Comparison of ENCODE assay signal across 8 mouse cellular contexts in the genomic region with DNA sequence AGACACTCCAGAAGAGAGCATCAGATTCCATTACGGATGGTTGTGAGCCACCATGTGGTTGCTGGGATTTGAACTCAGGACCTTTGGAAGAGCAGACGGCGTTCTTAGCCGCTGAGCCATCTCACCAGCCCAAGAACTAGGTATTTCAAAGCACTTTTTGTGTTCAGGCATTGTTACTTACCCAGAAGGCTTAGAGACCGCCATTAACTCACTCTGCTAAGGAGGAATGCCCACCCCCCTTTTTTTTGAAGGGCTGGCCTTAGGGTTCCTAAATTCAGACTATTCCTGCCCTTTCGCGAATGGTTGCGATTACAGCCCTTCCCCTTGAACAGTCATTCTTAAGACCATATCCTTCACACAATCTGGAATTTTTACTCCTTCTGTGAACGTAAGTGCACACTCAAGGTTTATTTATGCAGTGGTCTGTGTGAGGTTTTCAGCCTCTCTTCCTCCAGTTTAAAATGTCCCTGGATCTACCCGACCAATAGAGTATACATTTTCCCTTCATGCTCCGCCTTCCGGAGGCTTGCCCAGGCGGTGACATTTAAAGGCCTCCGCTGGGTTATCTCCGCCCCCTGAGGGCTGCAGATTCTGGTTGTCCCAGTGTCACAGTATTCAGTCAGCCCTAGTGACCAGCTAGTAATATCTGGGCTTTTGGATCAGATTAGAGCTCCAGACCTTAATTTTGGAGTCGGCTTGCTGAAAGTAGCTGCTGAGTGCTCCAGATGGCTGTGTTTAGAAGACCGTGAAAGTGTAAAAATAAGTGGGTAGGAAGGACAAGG. TPM values are rescaled to one million over a fixed set of nuclear protein-coding genes. Genes with fewer than 3 reads are reported as not detected.
DNase-seq lines count a peak whose midpoint lies in the region; ATAC-seq and TF ChIP-seq lines count a peak whose summit lies in the region.

No protein-coding gene starts in this region.

- H3K27me3 ChIP-seq in MEL (ENCODE audit: control insufficient read depth in 1 of 2, insufficient read depth in 2 of 2, low read length in 2 of 2) = no peaks in the 10 kb centered on the region
- H3K27me3 ChIP-seq in forebrain, embryonic 12.5 days = no peaks in the 10 kb centered on the region

- peaks cover 43% of the 10 kb centered on the region for H3K79me2 ChIP-seq in MEL (ENCODE audit: control insufficient read depth, insufficient read depth, low read length, poor library complexity)

- TF ChIP-seq RAD21 in MEL (IDR thresholded peaks at IDR 0.05; ENCODE audit: low read depth, low read length) = no peak

- H3K9me3 ChIP-seq in MEL (replicated peaks; ENCODE audit: insufficient read depth, low read length) = no peaks in the 10 kb centered on the region
- no peaks in the 10 kb centered on the region for H3K9me3 ChIP-seq in forebrain, embryonic 12.5 days

- intact Hi-C loops in heart, postnatal 25 days (cut with DNase I) = loop anchor here (5.0 kb wide), 1 partner anchor 143 kb away; no protein-coding TSS in a partner anchor

- no peak for TF ChIP-seq EP300 in MEL (IDR thresholded peaks at IDR 0.05; ENCODE audit: low read depth in 1 of 2, low read length in 2 of 2)

- H3K4me3 ChIP-seq in MEL (ENCODE audit: control insufficient read depth in 1 of 2, insufficient read depth in 1 of 2, low read depth in 2 of 2, low read length in 2 of 2) = peak overlapping the region; percentile 61 to 65
- H3K4me3 ChIP-seq in forebrain, embryonic 12.5 days (replicated peaks) = peak overlapping the region; percentile 95

- peak; percentile 92 for DNase-seq in MEL (ENCODE audit: low read depth, low spot score)
- peak; percentile 90 for DNase-seq in c-Kit-positive CD71-positive TER-119-negative erythroid progenitor cells, embryonic 14.5 days (ENCODE audit: low read depth)
- DNase-seq in heart, postnatal 25 days (ENCODE audit: low spot score) = peak; percentile 64
- peak; percentile 48 to 59 for DNase-seq in layer of hippocampus, adult 8-10 months (ENCODE audit: low spot score in 2 of 2)
- peak; percentile 73 for DNase-seq in lung, postnatal 14 days
- peak; percentile 70 for DNase-seq in right cerebral cortex, adult 18-20 months
- DNase-seq in urinary bladder, postnatal 25 days (ENCODE audit: low spot score) = peak; percentile 58

- 4% methylated on average over 17 of the region's 17 CpGs for WGBS in forebrain, embryonic 12.5 days

- peaks cover 7 to 14% of the 10 kb centered on the region in 2 experiments for H3K4me1 ChIP-seq in MEL (ENCODE audit: control insufficient read depth in 1 of 2, insufficient read depth in 2 of 2, low read length in 2 of 2)
- peaks cover 33% of the 10 kb centered on the region for H3K4me1 ChIP-seq in forebrain, embryonic 12.5 days

- no peak for TF ChIP-seq CTCF in MEL (IDR thresholded peaks at IDR 0.05 in 2 of 3, conservative IDR thresholded peaks at IDR 0.05 in 1 of 3; ENCODE audit: control insufficient read depth in 1 of 3, insufficient read depth in 1 of 3, low read depth in 2 of 3, low read length in 3 of 3, poor library complexity in 1 of 3, severe bottlenecking in 1 of 3)

- peaks cover 0 to 14% of the 10 kb centered on the region in 2 experiments; a peak in 3 of 4 replicates for H3K36me3 ChIP-seq in MEL (ENCODE audit: control insufficient read depth in 1 of 2, insufficient read depth in 2 of 2, low read length in 2 of 2)
- no peaks in the 10 kb centered on the region for H3K36me3 ChIP-seq in forebrain, embryonic 12.5 days (replicated peaks)

- TF ChIP-seq POLR2A in MEL (IDR thresholded peaks at IDR 0.05; ENCODE audit: control insufficient read depth in 1 of 2, insufficient read depth in 1 of 2, low read depth in 1 of 2, low read length in 2 of 2, poor library complexity in 1 of 2) = no peak; a peak in 1 of 4 replicates

- peak overlapping the region; percentile 71 for H3K27ac ChIP-seq in MEL (ENCODE audit: control insufficient read depth, low read depth, low read length)
- H3K27ac ChIP-seq in forebrain, embryonic 12.5 days = peak overlapping the region; percentile 99

- peak overlapping the region; percentile 67 for H3K9ac ChIP-seq in MEL (ENCODE audit: control insufficient read depth, low read depth, low read length, poor library complexity, severe bottlenecking)
- peak overlapping the region; percentile 72 for H3K9ac ChIP-seq in forebrain, embryonic 12.5 days

- H3K4me2 ChIP-seq in forebrain, embryonic 12.5 days = peak overlapping the region; percentile 77

- no peak for ATAC-seq in forebrain, embryonic 12.5 days (ENCODE audit: low FRiP score)

TF ChIP-seq in MEL, 35 proteins besides CTCF, POLR2A, EP300 and RAD21:
- no peak for TF ChIP-seq BHLHE40 (IDR thresholded peaks at IDR 0.05; ENCODE audit: borderline replicate concordance, low read depth, low read length)
- no peak for TF ChIP-seq TAL1 (IDR thresholded peaks at IDR 0.05; ENCODE audit: low read length)
- TF ChIP-seq SIN3A (IDR thresholded peaks at IDR 0.05; ENCODE audit: low read length) = peak; percentile 91; the same call in 1 of the 2 replicates
- no peak for TF ChIP-seq POLR2AphosphoS2 (IDR thresholded peaks at IDR 0.05; ENCODE audit: low read length)
- TF ChIP-seq USF2 (IDR thresholded peaks at IDR 0.05; ENCODE audit: borderline replicate concordance in 1 of 2, insufficient read depth in 1 of 2, low read depth in 1 of 2, low read length in 2 of 2) = no peak
- TF ChIP-seq ELF1 (IDR thresholded peaks at IDR 0.05; ENCODE audit: low read depth, low read length) = 0 out of 2 replicates have a peak, but pooled peaks have one; percentile 42
- no peak for TF ChIP-seq ZNF384 (IDR thresholded peaks at IDR 0.05; ENCODE audit: low read depth, low read length)
- TF ChIP-seq CHD1 (IDR thresholded peaks at IDR 0.05; ENCODE audit: low read depth, low read length) = 0 out of 2 replicates have a peak, but pooled peaks have one; percentile 77
- TF ChIP-seq E2F4 (IDR thresholded peaks at IDR 0.05; ENCODE audit: borderline replicate concordance, low read depth, low read length) = no peak
- no peak for TF ChIP-seq NELFE (IDR thresholded peaks at IDR 0.05; ENCODE audit: low read depth, low read length)
- TF ChIP-seq NRF1 (IDR thresholded peaks at IDR 0.05; ENCODE audit: insufficient read depth, low read depth, low read length, poor library complexity, severe bottlenecking) = no peak
- TF ChIP-seq TBP (IDR thresholded peaks at IDR 0.05; ENCODE audit: low read depth, low read length) = peak; percentile 91
- no peak for TF ChIP-seq GABPA (IDR thresholded peaks at IDR 0.05; ENCODE audit: low read depth, low read length)
- no peak for TF ChIP-seq MAFK (IDR thresholded peaks at IDR 0.05; ENCODE audit: borderline replicate concordance, low read depth, low read length)
- TF ChIP-seq KAT2A (conservative IDR thresholded peaks at IDR 0.05; ENCODE audit: low read depth, low read length) = no peak
- TF ChIP-seq ZMIZ1 (IDR thresholded peaks at IDR 0.05; ENCODE audit: low read depth, low read length) = no peak; the same call in 1 of the 2 replicates
- TF ChIP-seq JUND (IDR thresholded peaks at IDR 0.05; ENCODE audit: low read depth, low read length) = no peak
- peak; percentile 52 for TF ChIP-seq MAX (IDR thresholded peaks at IDR 0.05; ENCODE audit: low read length)
- TF ChIP-seq POLR2AphosphoS5 (IDR thresholded peaks at IDR 0.05; ENCODE audit: borderline replicate concordance, low read depth, low read length) = no peak
- no peak for TF ChIP-seq MEF2A (IDR thresholded peaks at IDR 0.05; ENCODE audit: extremely low read depth, insufficient replicate concordance, low read depth, low read length, poor library complexity, severe bottlenecking)
- no peak for TF ChIP-seq MAZ (IDR thresholded peaks at IDR 0.05; ENCODE audit: low read depth, low read length)
- no peak for TF ChIP-seq CHD2 (IDR thresholded peaks at IDR 0.05; ENCODE audit: low read length)
- no peak for TF ChIP-seq ZC3H11A (IDR thresholded peaks at IDR 0.05; ENCODE audit: low read depth, low read length)
- 0 out of 2 replicates have a peak, but pooled peaks have one; percentile 31 for TF ChIP-seq MYC (IDR thresholded peaks at IDR 0.05; ENCODE audit: low read depth, low read length)
- TF ChIP-seq RCOR1 (IDR thresholded peaks at IDR 0.05; ENCODE audit: low read depth, low read length) = no peak
- no peak for TF ChIP-seq ETS1 (IDR thresholded peaks at IDR 0.05; ENCODE audit: low read depth, low read length)
- TF ChIP-seq GATA1 (IDR thresholded peaks at IDR 0.05; ENCODE audit: low read depth, low read length) = no peak
- no peak for TF ChIP-seq ZKSCAN1 (IDR thresholded peaks at IDR 0.05; ENCODE audit: low read depth, low read length)
- peak; percentile 80 for TF ChIP-seq MXI1 (IDR thresholded peaks at IDR 0.05; ENCODE audit: low read depth, low read length)
- TF ChIP-seq USF1 (IDR thresholded peaks at IDR 0.05; ENCODE audit: low read depth, low read length) = no peak
- no peak for TF ChIP-seq TCF12 (IDR thresholded peaks at IDR 0.05; ENCODE audit: low read depth, low read length)
- TF ChIP-seq SMC3 (IDR thresholded peaks at IDR 0.05; ENCODE audit: low read depth, low read length) = 0 out of 2 replicates have a peak, but pooled peaks have one; percentile 6
- TF ChIP-seq UBTF (IDR thresholded peaks at IDR 0.05; ENCODE audit: borderline replicate concordance, insufficient read depth, low read depth, low read length) = no peak
- no peak for TF ChIP-seq MYB (IDR thresholded peaks at IDR 0.05; ENCODE audit: low read depth, low read length)
- no peak for TF ChIP-seq HCFC1 (IDR thresholded peaks at IDR 0.05; ENCODE audit: low read depth, low read length)
TF ChIP-seq in MEL: peak in this region for 8.

RNA-seq across cellular contexts. Expression of a gene that starts 3.2 kb away (rescaled TPM):
- total RNA-seq in MEL (2012; rRNA removed) = 27.0 and 37.5 TPM in 2 replicates
- polyA plus RNA-seq in MEL (2012; ENCODE audit: insufficient read depth in 1 of 2, insufficient read length in 2 of 2, low read depth in 1 of 2, low replicate concordance in 2 of 2, missing spikeins in 1 of 2) = 100 to 1,000 TPM in 1 of 2 experiments, 10 to 100 TPM in 1; 47.5 to 715 TPM
- 42.1 and 52.7 TPM in 2 replicates for polyA plus RNA-seq in forebrain, embryonic 12.5 days (2016; fragmentation: Nextera tagmentation; extraction: Ambion mirVana)
- total RNA-seq in heart, postnatal 25 days (2021) = 10 to 100 TPM; 27.0 to 31.7 TPM
- 10 to 100 TPM; 26.9 to 48.2 (median 41.3) TPM for total RNA-seq in layer of hippocampus, adult 8-10 months (2022)

RNA-seq across cellular contexts. Expression of a gene that starts 55.5 kb away (rescaled TPM):
- 30.5 and 32.2 TPM in 2 replicates for total RNA-seq in MEL (2012; rRNA removed)
- polyA plus RNA-seq in MEL (2012; ENCODE audit: insufficient read depth in 1 of 2, insufficient read length in 2 of 2, low read depth in 1 of 2, low replicate concordance in 2 of 2, missing spikeins in 1 of 2) = 10 to 100 TPM in 1 of 2 experiments, not detected in 1; 73.7 TPM
- polyA plus RNA-seq in forebrain, embryonic 12.5 days (2016; fragmentation: Nextera tagmentation; extraction: Ambion mirVana) = 50.8 and 52.1 TPM in 2 replicates
- total RNA-seq in heart, postnatal 25 days (2021) = 10 to 100 TPM; 43.7 to 46.0 TPM
- 100 to 1,000 TPM; 153 to 212 (median 175) TPM for total RNA-seq in layer of hippocampus, adult 8-10 months (2022)
